Mouse (Mus musculus): ENCODE measurements around the gene Slc19a1.

Slc19a1 gene

DNA sequence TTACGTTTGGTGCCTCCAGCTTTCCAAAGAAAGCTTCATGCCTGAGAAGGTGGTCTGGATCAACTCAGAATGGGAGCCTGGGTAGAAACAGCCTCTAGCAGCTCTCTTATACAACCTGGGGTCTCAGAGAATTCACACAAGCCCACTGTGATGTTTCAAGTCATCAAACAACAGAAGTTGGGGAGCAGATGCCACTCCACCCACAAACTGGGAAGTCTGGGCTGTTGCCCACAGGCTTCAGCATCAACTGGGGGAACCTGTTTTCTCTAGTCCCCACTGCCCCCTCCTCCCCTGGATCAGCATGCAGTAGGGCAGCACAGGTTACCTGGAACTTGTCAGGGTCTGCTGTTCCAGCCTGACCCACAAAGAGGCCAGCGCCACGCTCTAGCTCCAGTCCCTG is 63.6 kb downstream of the Slc19a1 start:
- ATAC-seq (ENCODE audit: low TSS enrichment): no peak

GRCm38 (mm10) chr10:77097006-77097889 is 65.2 kb downstream of the Slc19a1 start:
- ATAC-seq (ENCODE audit: low TSS enrichment): no peak

- ATAC-seq (ENCODE audit: low TSS enrichment): no peak
These were observed 65.8 kb downstream of the Slc19a1 start for GRCm38 (mm10) chr10:77097890-77098200.

DNA sequence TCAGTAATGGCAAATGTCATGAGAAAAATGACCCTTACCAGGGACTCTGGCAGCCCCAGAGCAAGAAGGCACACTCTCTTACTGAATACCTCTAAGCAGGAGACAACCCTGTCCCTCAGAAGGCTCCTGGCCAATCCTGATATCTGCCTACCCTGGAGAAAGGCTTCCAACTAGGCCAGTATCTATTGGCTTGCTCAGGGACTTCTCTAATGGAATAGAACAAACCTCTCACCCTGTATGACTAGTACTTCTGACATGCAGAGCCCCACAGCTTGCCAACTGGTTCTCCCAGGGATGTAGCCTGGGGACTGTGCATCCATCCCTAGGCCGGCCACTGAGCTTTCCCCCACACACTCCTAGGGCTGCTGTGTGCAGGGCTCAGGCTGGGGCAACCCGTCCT is 66.6 kb downstream of the Slc19a1 start:
- ATAC-seq (ENCODE audit: low TSS enrichment): no peak

DNA sequence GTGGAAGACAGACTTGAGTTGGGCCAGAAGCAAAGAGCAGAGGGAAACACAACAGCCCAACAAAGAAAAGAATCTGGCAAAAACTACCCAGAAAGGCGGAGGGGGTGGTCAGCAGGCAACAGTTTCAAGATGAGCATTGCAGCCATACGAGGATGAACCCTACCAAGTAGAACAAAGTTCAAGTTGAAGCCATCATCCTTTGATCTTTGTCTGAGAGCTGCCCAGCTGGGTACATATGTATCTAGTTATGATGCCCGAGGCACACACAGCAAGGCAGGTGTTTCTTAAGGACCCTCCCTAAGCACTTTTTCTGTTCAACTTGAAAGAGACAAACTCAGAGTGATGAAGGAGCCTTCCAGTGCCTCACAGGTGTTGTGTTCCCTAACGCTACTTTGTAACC is 67.7 kb downstream of the Slc19a1 start:
- ATAC-seq (ENCODE audit: low TSS enrichment): no peak

GRCm38 (mm10) chr10:77103689-77104088 is 71.6 kb downstream of the Slc19a1 start:
- ATAC-seq (ENCODE audit: low TSS enrichment): no peak

- ATAC-seq (ENCODE audit: low TSS enrichment): no peak
These were observed 72.3 kb downstream of the Slc19a1 start for GRCm38 (mm10) chr10:77104327-77104726.

GRCm38 (mm10) chr10:77108106-77108505 is 76.1 kb downstream of the Slc19a1 start:
- no peak for ATAC-seq (ENCODE audit: low TSS enrichment)

DNA sequence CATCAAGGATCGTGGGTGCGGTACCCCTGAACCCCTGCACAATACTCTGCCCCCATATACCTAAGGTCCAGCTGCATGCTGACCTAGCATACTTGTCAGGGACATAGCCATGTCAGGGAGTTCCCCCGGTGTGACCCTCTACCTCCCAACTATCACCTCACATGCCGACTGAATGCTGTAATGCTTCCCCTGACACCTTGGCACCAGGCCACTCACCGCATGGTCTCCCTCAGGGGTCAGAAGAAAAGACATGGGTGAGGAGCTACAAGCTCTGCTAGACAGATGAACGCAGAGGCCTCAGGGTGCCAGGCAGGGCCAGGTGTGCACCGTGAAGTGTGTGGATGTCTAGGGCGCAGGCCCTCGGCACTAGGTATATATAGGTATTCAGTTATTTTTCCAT is 78.0 kb downstream of the Slc19a1 start:
- ATAC-seq (ENCODE audit: low TSS enrichment): no peak
